Mouse (Mus musculus) thymus, adult 2 months (tissue): Measurements from ENCODE around the gene 1700066M21Rik.

Experiments
- CTCF ChIP-seq: fragments of 200-500 bp; IDR thresholded peaks from 2 replicates; pipeline ENCODE4 v1.5.1; 2012; ENCODE audit warnings: mild to moderate bottlenecking, control low read depth, low read length, moderate library complexity, borderline replicate concordance; ENCODE audit not compliant: control insufficient read depth, poor library complexity, insufficient read depth; ENCODE audit errors: extremely low read depth
- POLR2A ChIP-seq: fragments of 200-500 bp; IDR thresholded peaks from 2 replicates; pipeline ENCODE4 v1.6.1; 2012; ENCODE audit warnings: mild to moderate bottlenecking, low read length, control low read depth, moderate library complexity; ENCODE audit not compliant: control insufficient read depth, poor library complexity, insufficient read depth; ENCODE audit errors: extremely low read depth

DNA sequence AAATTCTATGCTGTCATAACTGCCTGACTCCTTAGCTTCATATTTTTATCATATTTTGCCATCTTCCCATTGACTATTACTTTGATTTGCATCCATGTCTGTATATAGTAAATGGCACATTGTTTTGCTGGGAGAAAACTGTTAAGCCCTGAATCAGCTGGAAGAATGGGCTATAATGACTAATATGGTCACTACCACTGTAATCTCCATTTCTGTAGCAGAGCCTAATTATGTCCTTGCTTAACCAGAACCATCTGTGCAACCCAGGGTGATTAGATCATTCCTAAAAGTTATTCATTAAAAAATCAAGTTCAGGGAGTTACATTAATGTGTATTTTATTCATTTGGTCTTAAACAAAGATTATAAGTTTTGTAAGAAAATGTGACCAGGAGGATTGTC lies 9.1 kb downstream of the 1700066M21Rik start:
- TF ChIP-seq POLR2A (no peak), CTCF (no peak)
